Comparison of ENCODE assay signal across 14 mouse cellular contexts in the genomic region with DNA sequence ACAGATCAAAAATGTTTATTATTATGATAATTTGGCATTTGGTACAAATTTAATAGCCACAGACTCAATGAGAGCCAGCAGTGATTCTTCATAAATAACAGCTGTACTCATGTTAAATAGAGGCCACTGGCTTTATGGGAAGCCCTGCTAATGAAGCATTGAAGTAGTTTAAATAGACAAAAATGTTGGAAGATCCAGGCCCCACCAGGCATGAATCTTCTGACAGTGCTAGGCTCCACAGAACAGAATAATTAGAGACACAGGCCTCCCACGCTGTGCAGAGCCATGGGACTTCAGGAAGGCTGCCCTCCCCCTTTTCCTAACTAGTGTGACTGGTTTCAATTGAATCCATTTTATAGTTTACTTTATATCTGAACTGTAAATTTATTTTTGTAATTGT. TPM values are rescaled to one million over a fixed set of nuclear protein-coding genes. Genes with fewer than 3 reads are reported as not detected.
DNase-seq lines count a peak whose midpoint lies in the region; ATAC-seq and TF ChIP-seq lines count a peak whose summit lies in the region.
"Had no signal": no experiment of that assay in that cellular context is flagged by ENCODE, and none has a peak within 500 bp of the region (broad histone marks: within the 10 kb centered on the region; RNA-seq: fewer than 3 reads in every experiment).

No protein-coding gene starts in this region.

- no peak overlapping the region for H3K4me2 ChIP-seq in hindbrain, embryonic 15.5 days
- no peak overlapping the region for H3K4me2 ChIP-seq in lung, embryonic 15.5 days
- no peak overlapping the region for H3K4me2 ChIP-seq in embryonic facial prominence, embryonic 14.5 days (ENCODE audit: low read depth, low read length)
- no peak overlapping the region for H3K4me2 ChIP-seq in midbrain, postnatal 0 days (ENCODE audit: low read depth, low read length, poor library complexity, severe bottlenecking)
- H3K4me2 ChIP-seq: heart, embryonic 15.5 days; liver, embryonic 12.5 days had no signal

- WGBS in hindbrain, embryonic 15.5 days: 31% methylated on average over 1 of the region's 1 CpGs
- 54% methylated on average over 1 of the region's 1 CpGs for WGBS in hindbrain, embryonic 10.5 days
- WGBS in lung, embryonic 15.5 days: 2% methylated on average over 1 of the region's 1 CpGs
- WGBS in embryonic facial prominence, embryonic 14.5 days: 15% methylated on average over 1 of the region's 1 CpGs
- WGBS in midbrain, postnatal 0 days: 47% methylated on average over 1 of the region's 1 CpGs

- no peaks in the 10 kb centered on the region for H3K36me3 ChIP-seq in hindbrain, embryonic 15.5 days
- no peaks in the 10 kb centered on the region for H3K36me3 ChIP-seq in hindbrain, embryonic 10.5 days
- H3K36me3 ChIP-seq in lung, embryonic 15.5 days: no peaks in the 10 kb centered on the region
- H3K36me3 ChIP-seq in embryonic facial prominence, embryonic 14.5 days (ENCODE audit: control insufficient read depth, insufficient read depth, low read length): no peaks in the 10 kb centered on the region
- H3K36me3 ChIP-seq in midbrain, postnatal 0 days (ENCODE audit: insufficient read depth, low read length): no peaks in the 10 kb centered on the region
- H3K36me3 ChIP-seq: G1E; heart, embryonic 15.5 days; liver, embryonic 12.5 days had no signal

- H3K9me3 ChIP-seq in hindbrain, embryonic 15.5 days: no peaks in the 10 kb centered on the region
- H3K9me3 ChIP-seq in hindbrain, embryonic 10.5 days: no peaks in the 10 kb centered on the region
- H3K9me3 ChIP-seq in lung, embryonic 15.5 days: no peaks in the 10 kb centered on the region
- H3K9me3 ChIP-seq in embryonic facial prominence, embryonic 14.5 days (ENCODE audit: control insufficient read depth, low read length): no peaks in the 10 kb centered on the region
- H3K9me3 ChIP-seq in midbrain, postnatal 0 days (ENCODE audit: low read length): no peaks in the 10 kb centered on the region
- H3K9me3 ChIP-seq: G1E; heart, embryonic 15.5 days; liver, embryonic 12.5 days had no signal

- no peak overlapping the region for H3K9ac ChIP-seq in hindbrain, embryonic 15.5 days
- no peak overlapping the region for H3K9ac ChIP-seq in lung, embryonic 15.5 days
- no peak overlapping the region for H3K9ac ChIP-seq in embryonic facial prominence, embryonic 14.5 days (ENCODE audit: low read depth, low read length)
- no peak overlapping the region for H3K9ac ChIP-seq in midbrain, postnatal 0 days (replicated peaks; ENCODE audit: low read length, poor library complexity, severe bottlenecking)
- H3K9ac ChIP-seq: heart, embryonic 15.5 days; liver, embryonic 12.5 days had no signal

- H3K27ac ChIP-seq in hindbrain, embryonic 15.5 days (replicated peaks): no peak overlapping the region
- H3K27ac ChIP-seq in hindbrain, embryonic 10.5 days: no peak overlapping the region
- H3K27ac ChIP-seq in lung, embryonic 15.5 days: peak overlapping the region; percentile 71
- no peak overlapping the region for H3K27ac ChIP-seq in embryonic facial prominence, embryonic 14.5 days (replicated peaks; ENCODE audit: low read depth, low read length)
- no peak overlapping the region for H3K27ac ChIP-seq in midbrain, postnatal 0 days (ENCODE audit: low read depth, low read length)
- H3K27ac ChIP-seq: heart, embryonic 15.5 days; liver, embryonic 12.5 days; macrophage had no signal

- H3K4me3 ChIP-seq in hindbrain, embryonic 15.5 days: no peak overlapping the region
- no peak overlapping the region for H3K4me3 ChIP-seq in hindbrain, embryonic 10.5 days
- no peak overlapping the region for H3K4me3 ChIP-seq in lung, embryonic 15.5 days
- H3K4me3 ChIP-seq in embryonic facial prominence, embryonic 14.5 days (ENCODE audit: low read depth, low read length): no peak overlapping the region
- H3K4me3 ChIP-seq in midbrain, postnatal 0 days (ENCODE audit: low read depth, low read length): no peak overlapping the region
- H3K4me3 ChIP-seq: heart, embryonic 15.5 days; liver, embryonic 12.5 days had no signal

- H3K4me1 ChIP-seq in hindbrain, embryonic 15.5 days (replicated peaks): no peaks in the 10 kb centered on the region
- H3K4me1 ChIP-seq in hindbrain, embryonic 10.5 days (replicated peaks): no peaks in the 10 kb centered on the region
- peaks cover 6% of the 10 kb centered on the region for H3K4me1 ChIP-seq in lung, embryonic 15.5 days
- H3K4me1 ChIP-seq in embryonic facial prominence, embryonic 14.5 days (ENCODE audit: control insufficient read depth, insufficient read depth, low read length): no peaks in the 10 kb centered on the region
- no peaks in the 10 kb centered on the region for H3K4me1 ChIP-seq in midbrain, postnatal 0 days (ENCODE audit: insufficient read depth, low read length)
- H3K4me1 ChIP-seq: heart, embryonic 15.5 days; liver, embryonic 12.5 days had no signal

- no peak for DNase-seq in hindbrain, embryonic 10.5 days (ENCODE audit: low spot score)
- no peak for DNase-seq in lung, postnatal 25 days (ENCODE audit: low spot score)
- DNase-seq in embryonic facial prominence, embryonic 14.5 days (ENCODE audit: low spot score): peak; percentile 79
- DNase-seq in midbrain, postnatal 0 days (ENCODE audit: low spot score): peak; percentile 6
- no peak for DNase-seq in Muller cell, postnatal 12 days (ENCODE audit: inconsistent ontology term)
- DNase-seq: cerebellum, adult 11-12 months; gastrocnemius, postnatal 25 days; layer of hippocampus, adult 9-11 months had no signal

- ATAC-seq in hindbrain, embryonic 15.5 days (ENCODE audit: low FRiP score, low read depth): peak; percentile 65; the same call in 1 of the 2 replicates
- ATAC-seq in lung, embryonic 15.5 days (ENCODE audit: borderline replicate concordance, extremely low read depth, low FRiP score, low TSS enrichment): peak; percentile 92; the same call in 1 of the 2 replicates
- peak; percentile 75; the same call in 1 of the 2 replicates for ATAC-seq in embryonic facial prominence, embryonic 14.5 days (ENCODE audit: low read depth)
- ATAC-seq in midbrain, postnatal 0 days (ENCODE audit: low FRiP score): no peak
- ATAC-seq: liver, embryonic 12.5 days had no signal

- no peaks in the 10 kb centered on the region for H3K27me3 ChIP-seq in hindbrain, embryonic 15.5 days
- no peaks in the 10 kb centered on the region for H3K27me3 ChIP-seq in hindbrain, embryonic 10.5 days (ENCODE audit: insufficient read depth, poor library complexity, severe bottlenecking)
- no peaks in the 10 kb centered on the region for H3K27me3 ChIP-seq in lung, embryonic 15.5 days
- no peaks in the 10 kb centered on the region for H3K27me3 ChIP-seq in embryonic facial prominence, embryonic 14.5 days (replicated peaks; ENCODE audit: control insufficient read depth, insufficient read depth, low read length)
- no peaks in the 10 kb centered on the region for H3K27me3 ChIP-seq in midbrain, postnatal 0 days (ENCODE audit: insufficient read depth, low read length)
- H3K27me3 ChIP-seq: heart, embryonic 15.5 days; liver, embryonic 12.5 days had no signal

- no peak for TF ChIP-seq CTCF in midbrain, postnatal 0 days (IDR thresholded peaks at IDR 0.05)

RNA-seq across cellular contexts. Expression of a gene that starts 11.8 kb away (rescaled TPM):
- 10.5 TPM in 2 replicates for polyA plus RNA-seq in hindbrain, embryonic 15.5 days (2015; fragmentation: Nextera tagmentation; extraction: Ambion mirVana)
- 0.30 and 0.57 TPM in 2 replicates for polyA plus RNA-seq in hindbrain, embryonic 10.5 days (2016; fragmentation: Nextera tagmentation; extraction: Ambion mirVana)
- 1.7 and 1.9 TPM in 2 replicates for polyA plus RNA-seq in lung, embryonic 15.5 days (2015; fragmentation: Nextera tagmentation; extraction: Ambion mirVana)
- 7.8 and 8.4 TPM in 2 replicates for polyA plus RNA-seq in embryonic facial prominence, embryonic 14.5 days (2014; fragmentation: Nextera tagmentation; extraction: Ambion mirVana)
- total RNA-seq in midbrain, postnatal 0 days (2014; rRNA removed): 24.5 and 24.9 TPM in 2 replicates
- polyA plus RNA-seq in midbrain, postnatal 0 days (2015; fragmentation: Nextera tagmentation; extraction: Ambion mirVana): 10.6 and 10.7 TPM in 2 replicates
- polyA plus RNA-seq: G1E, macrophage had no signal

Comparison
In these comparisons a context has a peak if more than half of its experiments do, and no peak if none do; other contexts are left out.
1. DNase-seq: peak in embryonic facial prominence, embryonic 14.5 days (single experiment) and midbrain, postnatal 0 days (single experiment); none in hindbrain, embryonic 10.5 days (single experiment), lung, postnatal 25 days (single experiment) and Muller cell, postnatal 12 days (single experiment).